Mouse (Mus musculus): ENCODE data around the gene Tma7. TPM values are rescaled to one million over a fixed set of nuclear protein-coding genes. Genes with fewer than 3 reads are reported as not detected.

Tma7 gene
- 302 to 333 TPM (median 324 TPM) in 4 replicates for total RNA-seq (2023; ENCODE audit: inconsistent age)

DNA sequence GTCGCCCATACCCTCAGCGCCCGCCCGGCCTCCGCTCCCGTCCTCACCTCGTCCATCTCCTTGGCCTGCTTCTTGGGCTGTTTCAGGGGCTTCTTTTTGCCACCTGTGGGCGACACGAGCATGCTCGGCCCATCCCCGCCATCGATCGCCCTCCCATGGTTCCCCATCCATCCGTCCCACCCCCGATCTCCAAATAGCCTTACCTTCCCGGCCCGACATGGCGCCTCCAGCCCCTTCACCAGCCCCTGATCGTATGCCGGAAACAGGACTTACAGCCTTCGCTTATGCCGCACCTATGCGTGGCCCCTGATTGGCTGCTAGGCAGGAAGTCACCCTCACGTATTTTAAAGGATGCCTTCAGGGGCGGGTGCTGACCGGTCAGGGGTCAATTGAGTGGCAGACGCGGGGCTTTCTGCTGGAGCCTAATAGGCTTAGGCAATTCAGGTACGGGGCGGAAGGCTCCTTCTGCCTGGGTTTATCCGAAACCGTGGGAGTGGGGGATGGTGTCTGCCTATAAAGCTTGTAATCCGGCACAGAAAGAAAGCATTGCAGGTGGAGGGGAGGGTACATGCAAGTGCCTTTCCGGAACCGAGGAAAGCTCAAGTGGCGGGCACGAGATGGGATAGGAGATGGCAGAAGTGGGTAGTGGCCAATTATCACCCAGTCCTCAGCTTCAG is at the start of gene Tma7, which contains the start of gene Ccdc51:
TSS of gene Tma7 (minus strand) at position 464 of the 677 bp plus-strand sequence.
TSS of gene Ccdc51 (plus strand) at position 370 of the 677 bp plus-strand sequence.

DNA sequence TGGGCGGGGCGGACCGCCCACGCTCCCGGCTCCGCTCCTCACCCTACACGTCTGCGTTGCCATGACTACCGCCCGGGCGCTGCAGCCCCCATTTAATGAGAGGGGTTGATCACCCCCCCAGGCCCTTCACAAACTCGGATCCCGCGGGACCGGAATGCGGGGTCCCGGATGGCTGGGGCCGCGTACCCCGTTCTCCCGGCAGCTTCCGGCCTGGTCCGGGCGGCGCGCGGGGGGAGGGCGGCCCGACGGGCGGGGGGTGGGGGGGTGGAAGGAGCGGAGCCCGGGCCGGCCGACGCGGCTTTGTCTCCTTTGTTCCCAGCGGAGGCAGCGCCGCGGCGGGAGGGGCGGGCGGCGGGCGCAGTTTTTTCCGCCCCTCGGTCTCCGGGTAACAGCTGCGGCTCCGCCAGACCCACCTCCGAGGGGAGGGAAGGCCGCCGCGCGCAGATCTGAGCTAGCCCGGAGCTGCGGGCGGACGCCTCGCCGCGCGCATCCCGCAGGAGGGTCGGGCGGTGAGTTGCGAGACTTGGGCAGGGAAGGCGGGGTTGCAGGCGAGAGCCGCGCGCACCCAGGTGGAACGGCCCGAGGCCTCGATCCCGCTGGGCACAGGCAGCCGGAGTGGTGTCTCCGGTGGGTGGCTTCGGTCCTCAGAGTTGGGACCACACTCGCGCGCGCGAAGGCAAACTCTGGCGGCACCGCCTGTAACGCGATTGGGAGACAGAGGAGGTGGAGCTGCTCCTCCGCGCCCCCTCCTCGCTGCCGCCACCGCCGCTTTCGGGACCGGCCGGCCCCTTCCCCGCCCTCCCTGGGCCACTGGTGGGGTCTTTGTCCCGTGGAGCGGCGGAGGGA is 13.0 kb upstream of the Tma7 start, which contains the start of gene Plxnb1:
TSS of gene Plxnb1 (plus strand) at position 253 of the 846 bp plus-strand sequence.

DNA sequence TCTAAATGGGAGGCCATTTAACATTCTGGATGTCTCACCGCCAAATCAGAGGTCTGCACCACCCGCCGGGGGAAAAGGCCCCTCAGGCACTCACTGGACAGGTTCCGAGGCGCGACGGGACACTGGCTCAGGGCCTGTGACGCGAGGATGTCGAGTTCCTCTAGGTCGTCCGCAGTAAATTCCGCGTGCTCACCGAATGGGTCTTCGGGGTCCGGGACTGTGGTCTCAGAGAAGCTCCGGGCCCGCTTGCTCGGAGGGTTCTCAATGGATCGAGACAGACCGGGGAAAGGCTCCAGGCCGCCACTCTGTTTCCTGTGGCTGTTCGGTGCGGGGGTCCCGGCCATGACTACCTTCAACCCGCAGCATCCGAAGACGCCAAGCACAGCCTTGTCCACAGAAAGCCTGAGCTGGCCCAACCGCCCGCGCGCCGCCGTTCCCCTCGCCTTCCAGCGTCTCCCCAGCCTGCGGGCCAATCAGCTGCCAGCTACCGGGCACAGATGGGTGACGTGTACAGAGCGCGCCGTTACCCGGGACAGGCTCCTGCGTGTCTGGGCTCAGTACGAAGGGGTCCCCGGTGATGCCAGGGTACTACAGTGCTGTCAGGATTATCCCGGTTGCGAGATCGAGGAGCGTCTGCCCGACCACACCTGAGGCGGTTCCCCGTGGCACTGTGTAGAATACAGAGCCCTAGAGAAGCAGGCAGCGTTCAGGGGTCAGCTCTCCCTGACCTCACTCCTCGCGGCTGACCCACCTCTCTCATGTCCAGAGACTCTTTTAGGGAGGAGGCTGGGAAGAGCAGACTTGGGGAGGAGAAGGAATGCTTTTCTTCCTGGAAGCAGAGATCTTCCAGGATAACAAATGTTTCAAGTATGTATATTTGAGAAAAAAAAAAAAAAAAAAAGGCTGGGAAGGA is 8.5 kb downstream of the Tma7 start, which contains the start of gene Atrip:
TSS of gene Atrip (minus strand) at position 464 of the 913 bp plus-strand sequence.

DNA sequence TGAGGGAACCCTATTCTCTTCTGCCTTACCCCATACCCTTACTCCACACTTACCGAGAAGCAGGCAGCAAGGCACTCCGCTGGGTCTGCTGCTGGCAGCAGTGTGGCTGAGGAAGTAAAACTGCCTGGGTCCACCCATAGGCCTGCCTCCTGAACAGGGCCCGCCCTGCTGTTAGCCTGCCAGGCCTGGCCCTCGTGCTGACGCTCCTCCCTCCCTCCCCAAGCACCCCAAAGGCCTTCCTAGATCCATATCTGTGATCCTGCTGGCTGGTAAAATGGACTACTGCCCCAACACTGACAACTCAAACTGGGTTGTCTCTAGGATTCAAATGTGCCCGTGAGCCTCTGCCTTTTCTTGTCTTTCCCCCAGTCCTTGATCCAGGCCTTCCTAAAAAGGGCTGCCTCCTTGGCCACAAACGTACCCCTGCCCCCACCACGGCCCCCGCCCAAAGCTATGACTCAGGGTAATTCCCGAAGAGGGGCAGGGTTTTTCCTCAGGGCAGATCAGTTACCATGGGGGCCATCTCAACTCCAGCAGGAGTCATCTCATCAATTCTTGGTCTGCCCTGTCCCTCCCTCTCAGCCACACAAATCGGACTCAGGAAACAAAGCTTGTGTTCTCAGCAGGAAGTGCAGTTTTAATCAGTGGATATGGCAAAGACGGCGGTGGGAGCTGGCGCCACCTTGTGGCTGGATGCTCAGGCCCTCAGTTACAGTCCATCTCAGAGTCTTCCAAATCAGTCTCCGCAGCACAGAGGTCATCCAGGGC is 23.1 kb downstream of the Tma7 start, which contains the start of gene Trex1:
TSS of gene Trex1 (minus strand) at position 599 of the 768 bp plus-strand sequence.

DNA sequence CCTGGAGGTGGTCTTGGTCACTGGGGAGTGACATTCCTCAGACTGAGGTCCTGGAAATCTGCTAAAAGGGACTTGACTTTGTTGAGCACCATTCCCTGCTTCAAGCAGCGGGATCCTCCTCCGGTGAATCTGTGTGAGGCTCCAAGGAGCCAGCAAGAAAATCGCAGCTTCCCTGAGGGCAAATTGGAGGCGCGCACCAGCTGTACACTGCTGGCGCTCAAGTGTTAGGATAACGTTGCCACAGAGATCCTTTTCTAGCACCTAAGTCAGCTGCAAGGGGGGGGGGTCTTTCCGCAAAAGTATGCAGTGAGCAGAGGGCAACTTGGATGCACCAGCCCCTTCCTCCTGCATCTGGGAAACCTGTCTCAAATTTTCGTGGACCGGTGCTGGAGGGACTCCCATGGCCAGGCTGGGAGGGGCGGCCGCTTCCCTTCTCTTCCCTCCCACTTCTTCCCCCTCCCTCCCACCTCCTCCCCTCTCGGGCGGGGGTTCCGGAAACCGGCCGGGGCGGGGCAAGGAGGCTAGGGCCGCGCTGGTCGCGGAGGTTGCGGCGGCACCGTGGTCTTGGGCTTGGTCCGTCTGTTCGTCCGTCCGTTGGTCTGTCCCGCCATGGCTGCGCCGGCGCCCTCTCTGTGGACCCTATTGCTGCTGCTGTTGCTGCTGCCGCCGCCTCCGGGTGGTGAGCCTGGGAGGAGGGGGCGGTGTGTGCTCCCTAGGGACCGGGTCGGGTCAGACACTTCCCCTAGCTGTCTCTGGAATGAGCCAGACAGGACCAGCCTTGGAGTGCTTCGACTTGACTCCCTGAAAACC is 44.1 kb downstream of the Tma7 start, which contains the start of gene Shisa5:
TSS of gene Shisa5 (plus strand) at position 480 of the 810 bp plus-strand sequence.

Other genes with a start within 250 kb of the Tma7 start
- gene Slc26a6, start 229.3 kb downstream of the Tma7 start, total RNA-seq (2023; ENCODE audit: inconsistent age): 9.4 to 15.0 TPM (median 10.4 TPM) in 4 replicates
- gene Tmem89, start 168.0 kb downstream of the Tma7 start, total RNA-seq (2023; ENCODE audit: inconsistent age): not detected in 4 replicates
- 160 to 191 TPM (median 173 TPM) in 4 replicates for gene Uqcrc1, start 146.0 kb downstream of the Tma7 start, total RNA-seq (2023; ENCODE audit: inconsistent age)
- gene Col7a1, start 129.0 kb downstream of the Tma7 start, total RNA-seq (2023; ENCODE audit: inconsistent age): 2.9 to 7.1 TPM (median 4.6 TPM) in 4 replicates
- 0.45 to 0.74 TPM (median 0.64 TPM) in 3 of 4 replicates, not detected in the other for gene Ucn2, start 96.6 kb downstream of the Tma7 start, total RNA-seq (2023; ENCODE audit: inconsistent age)
- 26.1 to 36.7 TPM (median 28.4 TPM) in 4 replicates for gene Pfkfb4, start 90.8 kb downstream of the Tma7 start, total RNA-seq (2023; ENCODE audit: inconsistent age)
- gene Shisa5, start 44.0 kb downstream of the Tma7 start, total RNA-seq (2023; ENCODE audit: inconsistent age): 1,721 to 2,235 TPM (median 1,997 TPM) in 4 replicates
- 9.9 to 16.9 TPM (median 14.7 TPM) in 4 replicates for gene Trex1, start 22.9 kb downstream of the Tma7 start, total RNA-seq (2023; ENCODE audit: inconsistent age)
- gene Atrip, start 8.5 kb downstream of the Tma7 start, total RNA-seq (2023; ENCODE audit: inconsistent age): 32.4 to 38.0 TPM (median 36.4 TPM) in 4 replicates
- 7.4 to 10.1 TPM (median 9.6 TPM) in 4 replicates for gene Ccdc51, start 94 bp downstream of the Tma7 start, total RNA-seq (2023; ENCODE audit: inconsistent age)
- gene Plxnb1, start 12.8 kb upstream of the Tma7 start, total RNA-seq (2023; ENCODE audit: inconsistent age): 0.24 to 0.51 TPM (median 0.28 TPM) in 4 replicates
- gene Fbxw21, start 79.5 kb upstream of the Tma7 start, total RNA-seq (2023; ENCODE audit: inconsistent age): not detected in 4 replicates
- 0.39 TPM in 1 of 4 replicates, not detected in the others for gene Fbxw13, start 113.4 kb upstream of the Tma7 start, total RNA-seq (2023; ENCODE audit: inconsistent age)
- not detected in 4 replicates for gene Fbxw20, start 152.2 kb upstream of the Tma7 start, total RNA-seq (2023; ENCODE audit: inconsistent age)
- not detected in 4 replicates for gene Fbxw14, start 205.1 kb upstream of the Tma7 start, total RNA-seq (2023; ENCODE audit: inconsistent age)

All from B cell, adult (primary cell).